Mouse (Mus musculus) MEL (cell line): ENCODE measurements around the gene Zfp607b. TPM values are rescaled to one million over a fixed set of nuclear protein-coding genes. Genes with fewer than 3 reads are reported as not detected.

ENCODE experiments used
- DNase-seq: peaks from one replicate; pipeline ENCODE4 v3.0.0; 2011; ENCODE audit warnings: low read depth, low spot score
- H3K27ac ChIP-seq: 2 replicates; pipeline ENCODE4 v1.5.1; 2012; ENCODE audit warnings: low read depth, mild to moderate bottlenecking, control low read depth, low read length, moderate library complexity; ENCODE audit not compliant: control insufficient read depth
- H3K27me3 ChIP-seq, 2 experiments: fragments of 150-350 bp in 1 of 2; sonication (generic) in 1 of 2; 2 replicates each; pipeline ENCODE4 v1.6.1; 2012; ENCODE audit warnings: low read length in 2 of 2, mild to moderate bottlenecking in 2 of 2, improper control_type of control experiment in 1 of 2, moderate library complexity in 1 of 2; ENCODE audit not compliant: insufficient read depth in 2 of 2, control insufficient read depth in 1 of 2
- H3K36me3 ChIP-seq, 2 experiments: 2 replicates each; pipeline ENCODE4 v1.6.1; 2012 to 2014; ENCODE audit warnings: low read length in 2 of 2, improper control_type of control experiment in 1 of 2, inconsistent platforms in 1 of 2, mild to moderate bottlenecking in 1 of 2; ENCODE audit not compliant: insufficient read depth in 2 of 2, control insufficient read depth in 1 of 2
- H3K4me1 ChIP-seq, 2 experiments: fragments of 150-350 bp in 1 of 2; sonication (generic) in 1 of 2; 2 replicates each; pipeline ENCODE4 v1.6.1; 2012; ENCODE audit warnings: low read length in 2 of 2, improper control_type of control experiment in 1 of 2, mild to moderate bottlenecking in 1 of 2; ENCODE audit not compliant: insufficient read depth in 2 of 2, control insufficient read depth in 1 of 2
- H3K4me3 ChIP-seq, 2 experiments: fragments of 150-350 bp in 1 of 2; sonication (generic) in 1 of 2; 2 replicates each; pipeline ENCODE4 v1.5.1; 2012; ENCODE audit warnings: low read depth in 2 of 2, low read length in 2 of 2, mild to moderate bottlenecking in 2 of 2, moderate library complexity in 2 of 2, control low read depth in 1 of 2, improper control_type of control experiment in 1 of 2; ENCODE audit not compliant: control insufficient read depth in 1 of 2, insufficient read depth in 1 of 2
- H3K79me2 ChIP-seq: 2 replicates; pipeline ENCODE4 v1.6.1; 2012; ENCODE audit warnings: mild to moderate bottlenecking, low read length, moderate library complexity; ENCODE audit not compliant: control insufficient read depth, poor library complexity, insufficient read depth
- H3K9ac ChIP-seq: 2 replicates; pipeline ENCODE4 v1.6.1; 2012; ENCODE audit warnings: low read depth, mild to moderate bottlenecking, control low read depth, low read length, moderate library complexity; ENCODE audit not compliant: control insufficient read depth, poor library complexity, severe bottlenecking
- H3K9me3 ChIP-seq: fragments of 150-350 bp; sonication (generic); replicated peaks from 2 replicates; pipeline ENCODE4 v1.6.1; 2012; ENCODE audit warnings: mild to moderate bottlenecking, low read length, improper control_type of control experiment, moderate library complexity; ENCODE audit not compliant: insufficient read depth
- BHLHE40 ChIP-seq: IDR thresholded peaks from 2 replicates; pipeline ENCODE4 v1.6.1; 2012; ENCODE audit warnings: low read depth, mild to moderate bottlenecking, inconsistent platforms, low read length, improper control_type of control experiment, borderline replicate concordance
- CHD2 ChIP-seq: IDR thresholded peaks from 2 replicates; pipeline ENCODE4 v1.6.1; 2011; ENCODE audit warnings: low read length, improper control_type of control experiment
- CTCF ChIP-seq, 3 experiments: IDR thresholded peaks in 2 of 3; conservative IDR thresholded peaks in 1 of 3; 2 replicates each; pipeline ENCODE4 v1.5.1; 2011 to 2012; ENCODE audit warnings: low read length in 3 of 3, low read depth in 2 of 3, mild to moderate bottlenecking in 2 of 3, improper control_type of control experiment in 1 of 3, inconsistent platforms in 1 of 3, mixed read lengths in 1 of 3, moderate library complexity in 1 of 3; ENCODE audit not compliant: control insufficient read depth in 1 of 3, insufficient read depth in 1 of 3, poor library complexity in 1 of 3, severe bottlenecking in 1 of 3
- E2F4 ChIP-seq: IDR thresholded peaks from 2 replicates; pipeline ENCODE4 v1.6.1; 2011; ENCODE audit warnings: low read depth, low read length, improper control_type of control experiment, borderline replicate concordance
- EP300 ChIP-seq, 2 experiments: IDR thresholded peaks; 2 replicates each; pipeline ENCODE4 v1.6.1; 2011; ENCODE audit warnings: improper control_type of control experiment in 2 of 2, low read length in 2 of 2, low read depth in 1 of 2, mild to moderate bottlenecking in 1 of 2
- ETS1 ChIP-seq: IDR thresholded peaks from 2 replicates; pipeline ENCODE4 v1.6.1; 2012; ENCODE audit warnings: low read depth, mild to moderate bottlenecking, inconsistent platforms, low read length, improper control_type of control experiment, moderate library complexity
- HCFC1 ChIP-seq: IDR thresholded peaks from 2 replicates; pipeline ENCODE4 v1.6.1; 2012; ENCODE audit warnings: low read depth, mild to moderate bottlenecking, inconsistent platforms, low read length, improper control_type of control experiment, moderate library complexity
- JUND ChIP-seq: IDR thresholded peaks from 2 replicates; pipeline ENCODE4 v1.6.1; 2011; ENCODE audit warnings: low read depth, mild to moderate bottlenecking, improper control_type of control experiment, low read length
- KAT2A ChIP-seq: conservative IDR thresholded peaks from 2 replicates; pipeline ENCODE4 v1.6.1; 2012; ENCODE audit warnings: low read depth, low read length, improper control_type of control experiment, inconsistent platforms
- MAX ChIP-seq: IDR thresholded peaks from 2 replicates; pipeline ENCODE4 v1.6.1; 2011; ENCODE audit warnings: low read length, improper control_type of control experiment
- MEF2A ChIP-seq: IDR thresholded peaks from 2 replicates; pipeline ENCODE4 v1.6.1; 2014; ENCODE audit warnings: low read depth, mild to moderate bottlenecking, inconsistent platforms, low read length, improper control_type of control experiment; ENCODE audit not compliant: poor library complexity, insufficient replicate concordance, severe bottlenecking; ENCODE audit errors: extremely low read depth
- MXI1 ChIP-seq: IDR thresholded peaks from 2 replicates; pipeline ENCODE4 v1.6.1; 2011; ENCODE audit warnings: mild to moderate bottlenecking, low read depth, low read length, improper control_type of control experiment
- MYC ChIP-seq: IDR thresholded peaks from 2 replicates; pipeline ENCODE4 v1.6.1; 2011; ENCODE audit warnings: low read depth, mild to moderate bottlenecking, low read length, improper control_type of control experiment, moderate library complexity
- NRF1 ChIP-seq: IDR thresholded peaks from 2 replicates; pipeline ENCODE4 v1.6.1; 2014; ENCODE audit warnings: low read depth, mild to moderate bottlenecking, inconsistent platforms, low read length, improper control_type of control experiment, moderate library complexity; ENCODE audit not compliant: poor library complexity, insufficient read depth, severe bottlenecking
- POLR2AphosphoS2 ChIP-seq: IDR thresholded peaks from 2 replicates; pipeline ENCODE4 v1.6.1; 2011; ENCODE audit warnings: low read length, improper control_type of control experiment
- RAD21 ChIP-seq: IDR thresholded peaks from 2 replicates; pipeline ENCODE4 v1.6.1; 2011; ENCODE audit warnings: mild to moderate bottlenecking, low read depth, low read length, improper control_type of control experiment
- RCOR1 ChIP-seq: IDR thresholded peaks from 2 replicates; pipeline ENCODE4 v1.6.1; 2012; ENCODE audit warnings: low read depth, mild to moderate bottlenecking, inconsistent platforms, low read length, improper control_type of control experiment
- SIN3A ChIP-seq: IDR thresholded peaks from 2 replicates; pipeline ENCODE4 v1.6.1; 2012; ENCODE audit warnings: low read length, improper control_type of control experiment, inconsistent platforms
- SMC3 ChIP-seq: IDR thresholded peaks from 2 replicates; pipeline ENCODE4 v1.6.1; 2011; ENCODE audit warnings: low read depth, low read length, improper control_type of control experiment
- TBP ChIP-seq: IDR thresholded peaks from 2 replicates; pipeline ENCODE4 v1.8.0; 2011; ENCODE audit warnings: low read depth, low read length, improper control_type of control experiment
- TCF12 ChIP-seq: IDR thresholded peaks from 2 replicates; pipeline ENCODE4 v1.6.1; 2014; ENCODE audit warnings: low read depth, mild to moderate bottlenecking, inconsistent platforms, low read length, improper control_type of control experiment, moderate library complexity
- UBTF ChIP-seq: IDR thresholded peaks from 2 replicates; pipeline ENCODE4 v1.6.1; 2012; ENCODE audit warnings: low read depth, mild to moderate bottlenecking, inconsistent platforms, low read length, improper control_type of control experiment, moderate library complexity, borderline replicate concordance; ENCODE audit not compliant: insufficient read depth
- USF1 ChIP-seq: IDR thresholded peaks from 2 replicates; pipeline ENCODE4 v1.6.1; 2014; ENCODE audit warnings: low read depth, mild to moderate bottlenecking, inconsistent platforms, low read length, improper control_type of control experiment, moderate library complexity
- USF2 ChIP-seq, 2 experiments: IDR thresholded peaks; 2 replicates each; pipeline ENCODE4 v1.6.1; 2011 to 2012; ENCODE audit warnings: improper control_type of control experiment in 2 of 2, low read length in 2 of 2, borderline replicate concordance in 1 of 2, inconsistent platforms in 1 of 2, low read depth in 1 of 2, mild to moderate bottlenecking in 1 of 2; ENCODE audit not compliant: insufficient read depth in 1 of 2
- ZC3H11A ChIP-seq: IDR thresholded peaks from 2 replicates; pipeline ENCODE4 v1.6.1; 2012; ENCODE audit warnings: low read depth, mild to moderate bottlenecking, inconsistent platforms, low read length, improper control_type of control experiment
- ZMIZ1 ChIP-seq: IDR thresholded peaks from 2 replicates; pipeline ENCODE4 v1.6.1; 2012; ENCODE audit warnings: low read depth, mild to moderate bottlenecking, inconsistent platforms, low read length, improper control_type of control experiment, moderate library complexity
- ZNF384 ChIP-seq: IDR thresholded peaks from 2 replicates; pipeline ENCODE4 v1.6.1; 2012; ENCODE audit warnings: low read depth, mild to moderate bottlenecking, inconsistent platforms, low read length, improper control_type of control experiment
- polyA plus RNA-seq, 2 experiments: library from polyadenylated mRNA; stranded (reverse) in 1 of 2; unstranded in 1 of 2; fragments of >175 nt in 1 of 2; fragments of >200 nt in 1 of 2; gene quantifications; 2 replicates each; pipeline versions ENCODE4 v1.2.1 to v1.2.4; 2012; ENCODE audit warnings: low replicate concordance in 2 of 2, low read depth in 1 of 2; ENCODE audit not compliant: insufficient read length in 2 of 2, insufficient read depth in 1 of 2, missing spikeins in 1 of 2
- total RNA-seq: library from RNA; depleted of rRNA; stranded (reverse); fragments of 300-350 nt; gene quantifications from 2 replicates; pipeline ENCODE4 v1.2.3, GENCODE M21; 2012

The Zfp607b gene
- total and polyA plus RNA-seq, 3 experiments, result 1.6 to 2.3 TPM; not detected in 1

GRCm38 (mm10) chr7:27685220-27685619 lies 3.9 kb upstream of the Zfp607b start:
- no peaks in the 10 kb centered on the region for H3K27me3 ChIP-seq
- no peaks in the 10 kb centered on the region for H3K9me3 ChIP-seq
- H3K9ac ChIP-seq, result peak overlapping the region; percentile 52
- no peak overlapping the region for H3K27ac ChIP-seq
- peaks cover 2% of the 10 kb centered on the region; the same call in 1 of the 2 replicates for H3K79me2 ChIP-seq
- peak overlapping the region; percentile 14 to 20; a peak in 3 of 4 replicates for H3K4me3 ChIP-seq
- TF ChIP-seq JUND (no peak), ZC3H11A (no peak), HCFC1 (no peak), USF2 (IDR thresholded peaks at IDR 0.05; ENCODE audit: borderline replicate concordance in 1 of 2, insufficient read depth in 1 of 2, low read depth in 1 of 2, low read length in 2 of 2) (no peak), RCOR1 (no peak), SIN3A (no peak), MYC (peak; percentile 83), EP300 (IDR thresholded peaks at IDR 0.05; ENCODE audit: low read depth in 1 of 2, low read length in 2 of 2) (no peak), MAX (peak; percentile 69), ZNF384 (no peak), KAT2A (no peak), CHD2 (no peak), CTCF (IDR thresholded peaks at IDR 0.05 in 2 of 3, conservative IDR thresholded peaks at IDR 0.05 in 1 of 3; ENCODE audit: control insufficient read depth in 1 of 3, insufficient read depth in 1 of 3, low read depth in 2 of 3, low read length in 3 of 3, poor library complexity in 1 of 3, severe bottlenecking in 1 of 3) (no peak), MXI1 (peak; percentile 57; the same call in 1 of the 2 replicates), POLR2AphosphoS2 (no peak), USF1 (no peak), E2F4 (no peak)
- peaks cover 0 to 6% of the 10 kb centered on the region in 2 experiments; a peak in 2 of 4 replicates for H3K4me1 ChIP-seq
- peak; percentile 57 for DNase-seq
- peaks cover 0 to 3% of the 10 kb centered on the region in 2 experiments; a peak in 1 of 4 replicates for H3K36me3 ChIP-seq

DNA sequence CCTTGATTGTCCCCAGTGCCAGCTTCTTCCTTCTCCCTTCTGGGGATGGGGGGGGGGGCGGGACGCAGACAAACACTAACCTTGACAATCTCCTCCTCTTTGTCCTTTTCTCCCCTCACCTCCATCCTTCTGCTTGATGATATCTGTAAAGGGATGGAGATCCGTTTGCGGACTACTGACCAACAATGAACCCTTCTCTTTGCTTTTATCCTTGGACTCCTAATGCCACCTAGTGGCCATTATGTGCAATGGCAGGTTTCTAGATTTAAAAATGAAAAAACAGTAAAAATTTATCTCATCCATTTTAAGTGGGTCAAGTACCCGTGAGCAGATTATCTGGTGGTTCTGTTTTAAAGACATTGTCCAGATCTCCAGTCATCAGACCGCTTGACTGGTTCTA lies 3.5 kb upstream of the Zfp607b start:
- Histone ChIP-seq H3K27me3 (no peaks in the 10 kb centered on the region), H3K9ac (peak overlapping the region; percentile 52), H3K4me1 (peaks cover 0 to 6% of the 10 kb centered on the region in 2 experiments; a peak in 2 of 4 replicates), H3K27ac (no peak overlapping the region), H3K4me3 (peak overlapping the region in 1 of 2 experiments; percentile 20; a peak in 2 of 4 replicates), H3K36me3 (peaks cover 0 to 3% of the 10 kb centered on the region in 2 experiments; a peak in 1 of 4 replicates), H3K79me2 (peaks cover 2% of the 10 kb centered on the region; the same call in 1 of the 2 replicates), H3K9me3 (no peaks in the 10 kb centered on the region)
- TF ChIP-seq ZC3H11A (0 out of 2 replicates have a peak, but pooled peaks have one; percentile 31), SMC3 (peak; percentile 63), UBTF (no peak), TCF12 (no peak), USF2 (IDR thresholded peaks at IDR 0.05; ENCODE audit: borderline replicate concordance in 1 of 2, insufficient read depth in 1 of 2, low read depth in 1 of 2, low read length in 2 of 2) (no peak), ETS1 (no peak), MEF2A (no peak), SIN3A (0 out of 2 replicates have a peak, but pooled peaks have one; percentile 4), ZNF384 (peak; percentile 58), TBP (0 out of 2 replicates have a peak, but pooled peaks have one; percentile 16), CHD2 (no peak), BHLHE40 (no peak), NRF1 (no peak), RAD21 (peak; percentile 77), ZMIZ1 (no peak), JUND (no peak), CTCF (IDR thresholded peaks at IDR 0.05 in 2 of 3, conservative IDR thresholded peaks at IDR 0.05 in 1 of 3; ENCODE audit: control insufficient read depth in 1 of 3, insufficient read depth in 1 of 3, low read depth in 2 of 3, low read length in 3 of 3, poor library complexity in 1 of 3, severe bottlenecking in 1 of 3) (peak; percentile 25 to 82 (median 77); a peak in 5 of 6 replicates)
- peak; percentile 64 for DNase-seq
